Mouse (Mus musculus) forebrain, embryonic 14.5 days (tissue): ENCODE results near the gene Tsx. TPM values are rescaled to one million over a fixed set of nuclear protein-coding genes. Genes with fewer than 3 reads are reported as not detected.
"Not testable (repeated sequence)": the region's sequence is repeated elsewhere in the genome, so short reads cannot be mapped to it uniquely, and the experiment has no call there.

Source experiments
- ATAC-seq: fragments of 200-750 bp; cut with Nextera tagmentation; 2 replicates; pipeline ENCODE4 v1.8.0; 2017; ENCODE audit warnings: mild to moderate bottlenecking, moderate library complexity
- DNase-seq: peaks from one replicate; pipeline ENCODE4 v3.0.0-alpha.2; 2015; ENCODE audit warnings: low spot score
- H3K27ac ChIP-seq: fragments of 300-500 bp; sonication (generic); 2 replicates; pipeline ENCODE4 v1.5.1; 2014; ENCODE audit warnings: low read depth, mild to moderate bottlenecking, control low read depth, low read length, moderate library complexity
- H3K27me3 ChIP-seq: fragments of 300-500 bp; sonication (generic); replicated peaks from 2 replicates; pipeline ENCODE4 v1.6.1; 2014; ENCODE audit warnings: low read length, control low read depth, mixed read lengths; ENCODE audit not compliant: control insufficient read depth, insufficient read depth
- H3K36me3 ChIP-seq: fragments of 300-500 bp; sonication (generic); 2 replicates; pipeline ENCODE4 v1.6.1; 2014; ENCODE audit warnings: low read length, control low read depth; ENCODE audit not compliant: control insufficient read depth, insufficient read depth
- H3K4me1 ChIP-seq: fragments of 300-500 bp; sonication (generic); 2 replicates; pipeline ENCODE4 v1.6.1; 2014; ENCODE audit warnings: antibody characterized with exemption, low read length, control low read depth; ENCODE audit not compliant: control insufficient read depth, insufficient read depth
- H3K4me2 ChIP-seq: fragments of 300-500 bp; sonication (generic); 2 replicates; pipeline ENCODE4 v1.6.1; 2014; ENCODE audit warnings: mild to moderate bottlenecking, control low read depth, low read length
- H3K4me3 ChIP-seq: fragments of 300-500 bp; sonication (generic); 2 replicates; pipeline ENCODE4 v1.5.1; 2014; ENCODE audit warnings: low read depth, low read length, control low read depth
- H3K9ac ChIP-seq: fragments of 300-500 bp; sonication (generic); 2 replicates; pipeline ENCODE4 v1.6.1; 2014; ENCODE audit warnings: mild to moderate bottlenecking, low read length, control low read depth, moderate library complexity
- H3K9me3 ChIP-seq: fragments of 300-500 bp; sonication (generic); replicated peaks from 2 replicates; pipeline ENCODE4 v1.6.1; 2016; ENCODE audit warnings: low read length, control low read depth, mixed read lengths; ENCODE audit not compliant: control insufficient read depth
- WGBS: fragments of 180-500 bp; shearing (Covaris S2); extraction: QIAGEN DNeasy Blood & Tissue Kit; methylation state at CpG from one replicate; pipeline ENCODE4 v1.1.7; 2014; 5-methylcytosine and 5-hydroxymethylcytosine counted together
- polyA plus RNA-seq: library from polyadenylated mRNA; unstranded; fragments of >200 nt; fragmentation: Nextera tagmentation; extraction: Ambion mirVana; gene quantifications from 2 replicates; pipeline ENCODE4 v1.2.1, GENCODE M21; 2014

Tsx gene
- polyA plus RNA-seq, 1 experiment from 2014 or later: not detected

- not testable (repeated sequence) for H3K36me3 ChIP-seq, H3K4me1 ChIP-seq, ATAC-seq, H3K27ac ChIP-seq, H3K9ac ChIP-seq, H3K27me3 ChIP-seq, DNase-seq, H3K9me3 ChIP-seq, H3K4me2 ChIP-seq, H3K4me3 ChIP-seq
- 68% methylated on average over 19 of the region's 27 CpGs for WGBS
Measured at GRCm38 (mm10) chrX:103448943-103449722, 34.9 kb downstream of the Tsx start.

GRCm38 (mm10) chrX:103452815-103453214 is 38.5 kb downstream of the Tsx start:
- no peaks in the 10 kb centered on the region for H3K9me3 ChIP-seq
- no peak for DNase-seq
- no peak overlapping the region for H3K4me2 ChIP-seq
- H3K27me3 ChIP-seq: no peaks in the 10 kb centered on the region; the same call in 1 of the 2 replicates
- H3K27ac ChIP-seq: no peak overlapping the region
- no peak overlapping the region for H3K4me3 ChIP-seq
- no peaks in the 10 kb centered on the region for H3K4me1 ChIP-seq
- ATAC-seq: no peak
- no peak overlapping the region for H3K9ac ChIP-seq
- WGBS: 83% methylated on average over 6 of the region's 6 CpGs
- no peaks in the 10 kb centered on the region for H3K36me3 ChIP-seq

GRCm38 (mm10) chrX:103460056-103460455 is 45.8 kb downstream of the Tsx start:
- Histone ChIP-seq H3K4me1 (no peaks in the 10 kb centered on the region), H3K27me3 (no peaks in the 10 kb centered on the region), H3K4me2 (no peak overlapping the region), H3K9ac (no peak overlapping the region), H3K36me3 (no peaks in the 10 kb centered on the region), H3K9me3 (no peaks in the 10 kb centered on the region), H3K4me3 (no peak overlapping the region), H3K27ac (no peak overlapping the region)
- 72% methylated on average over 5 of the region's 5 CpGs for WGBS
- ATAC-seq (no peak), DNase-seq (no peak)

GRCm38 (mm10) chrX:103468998-103469397 is 54.7 kb downstream of the Tsx start:
- DNase-seq: no peak
- Histone ChIP-seq H3K9me3 (no peaks in the 10 kb centered on the region), H3K4me3 (no peak overlapping the region), H3K9ac (no peak overlapping the region), H3K27ac (no peak overlapping the region), H3K4me1 (no peaks in the 10 kb centered on the region), H3K36me3 (0 out of 2 replicates have a peak, but pooled peaks cover 10% of the 10 kb centered on the region), H3K4me2 (no peak overlapping the region), H3K27me3 (no peaks in the 10 kb centered on the region)
- no peak for ATAC-seq
- WGBS: 73% methylated on average over 2 of the region's 2 CpGs

GRCm38 (mm10) chrX:103472346-103472745 is 58.1 kb downstream of the Tsx start:
- Histone ChIP-seq H3K9me3 (no peaks in the 10 kb centered on the region), H3K27me3 (no peaks in the 10 kb centered on the region), H3K9ac (no peak overlapping the region), H3K4me2 (no peak overlapping the region), H3K27ac (no peak overlapping the region), H3K4me1 (no peaks in the 10 kb centered on the region), H3K4me3 (no peak overlapping the region), H3K36me3 (0 out of 2 replicates have a peak, but pooled peaks cover 7% of the 10 kb centered on the region)
- WGBS: 79% methylated on average over 3 of the region's 3 CpGs
- DNase-seq: no peak
- ATAC-seq: no peak

Other genes starting within 250 kb of the Tsx start
- gene Nap1l2, start 227.8 kb upstream of the Tsx start, polyA plus RNA-seq: 35.5 and 45.5 TPM in 2 replicates
- not detected in 2 replicates for gene Cdx4, start 93.1 kb upstream of the Tsx start, polyA plus RNA-seq
- gene Chic1, start 58.0 kb upstream of the Tsx start, polyA plus RNA-seq: 3.3 and 4.5 TPM in 2 replicates
- gene Gm26992, start 7.5 kb downstream of the Tsx start, polyA plus RNA-seq: not detected in 2 replicates
- gene Zcchc13, start 216.1 kb downstream of the Tsx start, polyA plus RNA-seq: not detected in 2 replicates